Mouse (Mus musculus) C2C12 (cell line): ENCODE measurements around the gene Jdp2.

Experiments
- CEBPB ChIP-seq: IDR thresholded peaks from one replicate; pipeline ENCODE4 v1.6.1; 2011; ENCODE audit warnings: low read depth, mild to moderate bottlenecking, control low read depth, moderate library complexity
- CTCF ChIP-seq: IDR thresholded peaks from one replicate; pipeline ENCODE4 v1.5.1; 2011; ENCODE audit not compliant: control insufficient read depth, insufficient read depth, insufficient read length
- MAX ChIP-seq: IDR thresholded peaks from one replicate; pipeline ENCODE4 v1.6.1; 2011; ENCODE audit warnings: mild to moderate bottlenecking, control low read depth
- MYOD1 ChIP-seq: IDR thresholded peaks from one replicate; pipeline ENCODE4 v1.6.1; 2011; ENCODE audit warnings: low read depth; ENCODE audit not compliant: control insufficient read depth, insufficient read length
- MYOG ChIP-seq: IDR thresholded peaks from one replicate; pipeline ENCODE4 v1.6.1; 2011; ENCODE audit not compliant: control insufficient read depth, insufficient read length; ENCODE audit errors: extremely low read depth

DNA sequence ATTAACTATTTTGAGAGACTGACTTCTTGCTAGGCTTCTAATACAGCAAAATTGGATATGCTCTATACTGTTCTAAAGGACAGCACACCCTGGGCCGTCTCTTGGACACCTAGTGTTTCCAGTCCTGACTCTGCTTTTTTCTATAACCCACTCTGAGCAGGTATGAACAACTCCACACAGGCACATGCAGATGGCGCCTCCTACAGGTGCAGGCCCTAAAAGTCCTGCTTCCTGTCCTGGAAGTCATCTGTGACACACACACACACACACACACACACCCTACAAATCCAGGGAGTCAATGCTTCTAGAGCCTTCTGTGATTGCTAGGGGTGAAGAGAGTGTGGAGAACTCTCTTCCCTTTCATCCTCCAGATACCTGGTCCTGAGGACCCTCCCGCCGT lies 46.8 kb downstream of the Jdp2 start:
- TF ChIP-seq MYOG (no peak), CTCF (no peak), MAX (no peak), CEBPB (no peak), MYOD1 (no peak)
